Mouse (Mus musculus) heart, embryonic 15.5 days (tissue): Measurements from ENCODE around the gene Ttyh3. TPM values are rescaled to one million over a fixed set of nuclear protein-coding genes. Genes with fewer than 3 reads are reported as not detected.
"Not testable (repeated sequence)": the region's sequence is repeated elsewhere in the genome, so short reads cannot be mapped to it uniquely, and the experiment has no call there.

Experiments used
- ATAC-seq: fragments of 200-750 bp; cut with Nextera tagmentation; replicated peaks from 2 replicates; pipeline ENCODE4 v1.8.0; 2017; ENCODE audit warnings: low read depth, moderate TSS enrichment; ENCODE audit not compliant: insufficient number of reproducible peaks, insufficient read depth, low FRiP score
- H3K27ac ChIP-seq: fragments of 300-500 bp; sonication (generic); 2 replicates; pipeline ENCODE4 v1.5.1; 2015; ENCODE audit warnings: mild to moderate bottlenecking, inconsistent platforms
- H3K27me3 ChIP-seq: fragments of 300-500 bp; sonication (generic); 2 replicates; pipeline ENCODE4 v1.6.1; 2015; ENCODE audit warnings: inconsistent platforms
- H3K36me3 ChIP-seq: fragments of 300-500 bp; sonication (generic); 2 replicates; pipeline ENCODE4 v1.6.1; 2015; ENCODE audit warnings: mild to moderate bottlenecking, inconsistent platforms
- H3K4me1 ChIP-seq: fragments of 300-500 bp; sonication (generic); replicated peaks from 2 replicates; pipeline ENCODE4 v1.6.1; 2015; ENCODE audit warnings: inconsistent platforms
- H3K4me2 ChIP-seq: fragments of 300-500 bp; sonication (generic); 2 replicates; pipeline ENCODE4 v1.6.1; 2015; ENCODE audit warnings: inconsistent platforms, mild to moderate bottlenecking, moderate library complexity
- H3K4me3 ChIP-seq: fragments of 300-500 bp; sonication (generic); 2 replicates; pipeline ENCODE4 v1.5.1; 2015; ENCODE audit warnings: mild to moderate bottlenecking, inconsistent platforms
- H3K9ac ChIP-seq: fragments of 300-500 bp; sonication (generic); 2 replicates; pipeline ENCODE4 v1.6.1; 2015; ENCODE audit warnings: mild to moderate bottlenecking, inconsistent platforms
- H3K9me3 ChIP-seq: fragments of 300-500 bp; sonication (generic); replicated peaks from 2 replicates; pipeline ENCODE4 v1.6.1; 2016; ENCODE audit warnings: inconsistent platforms
- WGBS: fragments of 180-500 bp; shearing (Covaris S2); methylation state at CpG from one replicate; pipeline ENCODE4 v1.1.7; 2015; ENCODE audit warnings: mixed read lengths; 5-methylcytosine and 5-hydroxymethylcytosine counted together
- polyA plus RNA-seq: library from polyadenylated mRNA; unstranded; fragments of >200 nt; fragmentation: Nextera tagmentation; extraction: Ambion mirVana; gene quantifications from 2 replicates; pipeline ENCODE4 v1.2.1, GENCODE M21; 2015

Ttyh3 gene
- polyA plus RNA-seq, 1 experiment from 2014 or later: 20.3 TPM

DNA sequence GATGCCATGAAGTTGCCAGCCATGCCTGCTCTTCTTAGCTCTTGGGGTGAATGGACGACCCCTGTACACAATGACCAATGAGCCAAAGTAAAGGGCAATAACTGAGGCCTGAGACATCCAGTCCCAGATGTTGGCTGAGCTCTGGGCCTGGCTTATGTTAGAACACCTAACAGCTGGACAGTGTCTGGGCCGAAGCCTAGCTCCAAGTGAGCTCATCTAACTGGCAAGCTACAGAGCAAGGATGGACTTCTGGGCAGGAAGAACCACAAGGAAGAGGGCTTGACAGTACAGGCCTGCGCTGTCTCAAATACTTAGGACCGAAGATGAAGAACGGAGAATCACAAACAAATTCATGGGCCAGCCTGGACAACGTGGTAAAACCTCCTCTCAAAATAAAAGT is 23.8 kb upstream of the Ttyh3 start:
- H3K4me3 ChIP-seq, H3K27ac ChIP-seq, ATAC-seq, H3K9ac ChIP-seq, H3K27me3 ChIP-seq, H3K9me3 ChIP-seq, H3K4me2 ChIP-seq, H3K4me1 ChIP-seq: not testable (repeated sequence)
- peaks cover 22% of the 10 kb centered on the region for H3K36me3 ChIP-seq
- WGBS: 88% methylated on average over 6 of the region's 6 CpGs

DNA sequence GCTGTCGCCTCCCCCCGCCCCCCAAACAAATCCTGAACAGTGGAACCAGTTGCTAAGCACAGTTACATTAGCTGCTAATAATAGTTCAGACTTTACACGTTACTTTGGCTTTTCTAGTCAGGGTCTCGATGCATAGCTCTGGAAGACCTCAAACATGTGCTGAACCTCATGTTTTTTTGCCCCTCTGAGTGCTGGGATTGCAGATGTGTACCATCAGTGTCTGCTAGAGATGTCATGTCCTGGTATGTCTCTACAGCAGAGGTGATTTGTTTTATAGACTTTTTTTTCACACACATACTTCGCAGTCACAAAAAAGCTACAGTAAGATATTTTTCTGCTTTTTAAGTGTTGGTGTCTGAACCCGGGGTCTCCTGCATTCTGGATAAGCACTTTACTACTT is 23.3 kb upstream of the Ttyh3 start:
- Histone ChIP-seq H3K27me3 (no peaks in the 10 kb centered on the region), H3K4me1 (0 out of 2 replicates have a peak, but pooled peaks cover 4% of the 10 kb centered on the region), H3K4me3 (no peak overlapping the region), H3K36me3 (peaks cover 22% of the 10 kb centered on the region), H3K9me3 (no peaks in the 10 kb centered on the region), H3K9ac (no peak overlapping the region), H3K27ac (no peak overlapping the region), H3K4me2 (no peak overlapping the region)
- ATAC-seq: no peak
- 72% methylated on average over 6 of the region's 6 CpGs for WGBS

DNA sequence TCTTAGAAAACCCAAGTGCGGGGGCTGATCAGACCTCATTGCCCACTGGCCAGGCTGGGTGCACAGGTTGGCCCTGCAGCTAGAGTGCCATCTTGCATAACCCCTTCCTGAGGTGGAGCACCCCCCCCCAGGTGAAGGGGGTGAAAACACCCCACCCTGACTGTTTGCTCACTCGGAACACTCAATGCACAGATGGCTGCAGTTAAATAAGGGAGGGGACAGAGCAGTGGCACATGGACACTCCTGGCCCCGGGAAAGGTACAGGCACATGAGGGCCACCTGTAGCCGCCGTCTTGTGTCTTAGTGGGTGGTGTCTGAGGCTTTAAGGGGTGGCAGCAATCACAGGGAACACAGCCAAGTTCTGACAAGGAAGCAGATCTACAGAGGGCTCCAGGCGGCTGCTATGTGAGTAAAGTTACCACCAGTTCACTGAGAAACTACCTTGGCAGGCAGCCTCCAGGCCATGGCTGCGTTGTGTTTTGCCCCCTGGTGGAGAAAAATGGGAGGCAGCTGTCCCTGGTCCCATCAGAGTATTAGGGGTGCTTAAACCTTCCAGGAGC is 14.9 kb upstream of the Ttyh3 start:
- 40% methylated on average over 7 of the region's 7 CpGs for WGBS
- no peaks in the 10 kb centered on the region for H3K9me3 ChIP-seq
- H3K27me3 ChIP-seq: no peaks in the 10 kb centered on the region
- 0 out of 2 replicates have a peak overlapping the region, but pooled peaks have one; percentile 18 for H3K9ac ChIP-seq
- no peak overlapping the region for H3K4me2 ChIP-seq
- no peak overlapping the region for H3K4me3 ChIP-seq
- no peak overlapping the region for H3K27ac ChIP-seq
- H3K36me3 ChIP-seq: peaks cover 3% of the 10 kb centered on the region
- peaks cover 37% of the 10 kb centered on the region for H3K4me1 ChIP-seq
- ATAC-seq: peak; percentile 64; the same call in 1 of the 2 replicates

DNA sequence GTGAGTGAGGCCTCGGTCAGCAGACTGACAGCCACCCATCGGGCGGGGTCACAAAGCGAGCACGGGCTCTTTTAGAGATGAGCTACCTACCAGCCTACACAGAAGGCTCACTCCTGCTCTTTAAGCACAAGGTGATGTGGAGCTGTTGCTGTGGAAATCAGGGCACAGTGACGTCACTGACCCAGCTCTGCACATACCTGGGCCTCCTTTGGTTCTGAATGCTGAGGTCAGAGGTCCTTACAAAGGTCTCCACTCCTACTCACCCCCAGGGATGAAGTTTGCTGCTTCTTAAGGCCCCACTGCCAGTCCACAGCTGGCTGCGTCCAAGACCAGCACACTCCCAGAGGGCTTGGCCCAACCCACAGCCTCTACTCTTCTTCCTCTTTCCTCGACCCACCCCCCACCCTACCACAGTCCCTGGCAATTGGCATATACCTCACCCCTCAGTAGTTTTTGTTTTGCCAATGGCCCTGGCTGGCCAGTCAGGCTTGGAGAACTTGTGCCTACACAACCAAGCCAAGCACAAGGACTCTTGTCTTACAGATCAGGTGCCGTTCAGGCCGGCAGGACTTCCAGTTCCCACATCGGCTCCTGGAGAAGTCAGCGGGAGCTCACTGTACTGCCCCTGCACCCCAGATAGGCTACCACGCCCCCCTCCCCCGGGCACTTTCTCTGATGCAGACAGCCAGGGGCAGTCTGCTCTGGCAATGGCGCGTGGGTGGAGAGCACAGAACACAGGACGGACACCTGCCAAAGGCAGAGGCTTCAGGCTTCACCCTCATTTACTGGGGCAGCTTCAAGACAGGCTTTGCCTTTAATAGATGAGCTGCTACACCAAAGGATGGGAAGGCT is 14.1 kb upstream of the Ttyh3 start:
- Histone ChIP-seq H3K36me3 (no peaks in the 10 kb centered on the region), H3K4me2 (no peak overlapping the region), H3K4me1 (peaks cover 37% of the 10 kb centered on the region), H3K9ac (no peak overlapping the region), H3K4me3 (no peak overlapping the region), H3K27me3 (no peaks in the 10 kb centered on the region), H3K27ac (peak overlapping the region; percentile 57; the same call in 1 of the 2 replicates), H3K9me3 (no peaks in the 10 kb centered on the region)
- 0 out of 2 replicates have a peak, but pooled peaks have one; percentile 8 for ATAC-seq
- WGBS: 62% methylated on average over 17 of the region's 17 CpGs

DNA sequence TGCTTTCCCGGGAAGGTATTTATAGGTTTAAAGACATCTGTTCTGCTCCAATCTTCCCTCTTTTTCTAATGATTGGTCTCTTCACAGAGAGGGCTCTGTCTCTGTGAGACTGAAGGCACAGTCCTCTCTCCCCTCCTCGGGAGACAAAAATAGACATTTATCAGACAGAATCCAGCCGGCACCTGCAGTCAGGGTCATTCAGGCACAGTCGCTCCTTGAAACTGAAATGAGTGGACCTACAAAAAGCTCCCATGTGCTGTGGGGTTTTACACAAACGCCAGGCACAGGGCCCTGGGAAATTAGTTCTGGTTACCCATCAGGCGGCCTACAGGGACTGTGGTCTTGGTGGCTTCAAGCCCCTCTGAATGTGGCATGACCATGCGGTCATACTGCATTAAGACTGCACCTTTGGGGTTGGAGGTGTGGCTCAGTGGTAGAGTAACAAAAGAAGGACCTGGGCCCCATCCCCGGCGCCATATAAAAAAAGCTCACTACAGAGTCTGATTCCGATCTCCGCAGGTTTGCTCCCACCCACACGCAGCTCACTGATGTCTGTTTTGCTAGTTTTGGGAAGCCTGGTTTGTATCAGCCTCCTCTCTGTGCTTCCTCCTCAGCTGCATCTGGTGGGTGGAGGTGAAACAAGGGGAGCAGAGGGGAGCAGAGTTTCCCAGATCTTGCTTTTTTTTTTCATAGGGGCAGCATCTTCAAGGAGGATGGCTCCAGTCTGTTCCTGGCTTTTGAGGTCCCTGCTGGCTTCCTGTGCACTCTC is 13.2 kb upstream of the Ttyh3 start:
- no peaks in the 10 kb centered on the region for H3K9me3 ChIP-seq
- no peaks in the 10 kb centered on the region for H3K36me3 ChIP-seq
- WGBS: 34% methylated on average over 12 of the region's 12 CpGs
- 0 out of 2 replicates have a peak overlapping the region, but pooled peaks have one; percentile 1 for H3K9ac ChIP-seq
- H3K4me2 ChIP-seq: peak overlapping the region; percentile 19
- peaks cover 37% of the 10 kb centered on the region for H3K4me1 ChIP-seq
- no peak for ATAC-seq
- no peak overlapping the region for H3K4me3 ChIP-seq
- H3K27me3 ChIP-seq: no peaks in the 10 kb centered on the region
- H3K27ac ChIP-seq: peak overlapping the region; percentile 57

DNA sequence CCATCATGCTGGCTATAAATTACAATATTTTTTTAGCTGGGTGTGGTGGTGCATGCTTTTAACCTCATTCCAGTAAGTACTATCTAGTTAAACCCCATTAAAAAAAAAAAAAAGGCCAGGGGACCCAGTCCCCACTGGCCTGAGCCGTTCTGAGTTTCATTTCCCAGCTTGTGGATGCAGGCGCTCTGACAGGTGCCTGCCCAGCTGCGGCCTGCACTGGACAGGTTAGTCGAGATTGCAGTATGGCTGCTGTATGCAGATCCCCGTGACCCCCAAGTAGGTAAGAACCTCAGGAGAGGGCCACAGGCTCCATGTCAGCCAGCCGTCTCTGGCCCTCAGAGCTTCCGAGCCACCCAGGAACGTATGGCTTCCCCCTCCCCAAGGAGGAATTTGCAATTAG is 12.6 kb upstream of the Ttyh3 start:
- ATAC-seq: no peak
- 46% methylated on average over 8 of the region's 8 CpGs for WGBS

DNA sequence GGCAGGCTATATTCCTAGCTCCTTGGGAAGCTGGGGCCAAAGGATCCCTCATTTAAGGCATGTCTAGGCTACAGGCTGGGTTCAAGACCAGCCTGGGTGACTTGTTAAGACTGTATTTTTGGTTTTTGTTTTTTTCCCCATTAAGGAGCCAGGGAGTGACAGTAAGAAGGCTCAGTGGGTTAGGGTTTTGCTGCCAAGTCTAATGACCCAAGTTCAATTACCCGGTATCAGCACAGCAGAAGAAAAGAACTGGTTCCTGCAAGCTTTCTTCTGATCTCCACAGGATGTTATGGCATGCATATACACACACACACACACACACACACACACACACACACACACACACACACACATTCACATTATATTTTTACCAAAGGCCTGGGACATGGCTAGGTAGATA is 11.6 kb upstream of the Ttyh3 start:
- H3K27me3 ChIP-seq: no peaks in the 10 kb centered on the region
- H3K4me2 ChIP-seq: no peak overlapping the region
- peaks cover 37% of the 10 kb centered on the region for H3K4me1 ChIP-seq
- H3K9me3 ChIP-seq: no peaks in the 10 kb centered on the region
- no peaks in the 10 kb centered on the region for H3K36me3 ChIP-seq
- no peak overlapping the region for H3K27ac ChIP-seq
- H3K9ac ChIP-seq: no peak overlapping the region
- WGBS: 62% methylated on average over 1 of the region's 1 CpGs
- no peak for ATAC-seq
- no peak overlapping the region for H3K4me3 ChIP-seq

More for the DNA sequence above, 12.6 kb upstream of the Ttyh3 start:
- H3K4me3 ChIP-seq: no peak overlapping the region
- H3K36me3 ChIP-seq: no peaks in the 10 kb centered on the region
- H3K4me2 ChIP-seq: peak overlapping the region; percentile 19
- peaks cover 37% of the 10 kb centered on the region for H3K4me1 ChIP-seq
- H3K9me3 ChIP-seq: no peaks in the 10 kb centered on the region
- no peaks in the 10 kb centered on the region for H3K27me3 ChIP-seq
- peak overlapping the region; percentile 57; the same call in 1 of the 2 replicates for H3K27ac ChIP-seq
- H3K9ac ChIP-seq: 0 out of 2 replicates have a peak overlapping the region, but pooled peaks have one; percentile 1

DNA sequence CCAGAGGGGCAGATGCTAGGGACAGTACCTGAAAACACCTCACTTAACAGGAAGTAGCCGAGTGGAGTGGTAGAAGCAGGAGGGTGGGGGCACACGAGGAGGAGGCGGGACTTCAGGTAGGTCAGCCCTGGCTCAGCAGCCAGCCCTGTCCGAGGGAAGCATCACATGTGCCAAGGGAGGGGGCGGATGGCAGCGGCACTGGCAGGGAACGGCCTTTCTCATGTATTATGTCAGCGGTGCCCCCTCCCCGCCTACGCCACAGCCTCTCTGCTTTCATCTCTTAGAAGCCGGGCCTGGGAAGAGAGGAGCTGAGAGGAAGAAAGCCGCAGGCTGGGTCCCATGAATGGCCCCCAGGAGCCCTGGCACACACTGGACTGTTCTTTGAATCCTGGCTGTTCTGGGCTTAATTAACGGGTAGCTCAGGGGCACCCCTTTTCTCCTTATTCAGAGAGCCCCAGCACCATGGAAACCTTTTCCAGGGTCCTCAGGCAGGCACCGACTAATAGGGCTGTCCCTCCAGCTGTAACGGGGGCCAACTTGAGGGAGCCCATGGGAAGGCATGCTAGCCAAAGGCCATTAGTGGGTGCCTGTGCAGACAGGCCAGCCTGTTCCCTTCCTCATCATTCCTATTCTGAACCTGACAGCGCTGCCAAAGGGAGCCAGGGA is 10.9 kb upstream of the Ttyh3 start:
- WGBS: 46% methylated on average over 16 of the region's 16 CpGs
- H3K4me1 ChIP-seq: peaks cover 37% of the 10 kb centered on the region
- no peak overlapping the region for H3K27ac ChIP-seq
- no peaks in the 10 kb centered on the region for H3K9me3 ChIP-seq
- H3K4me3 ChIP-seq: no peak overlapping the region
- ATAC-seq: no peak
- no peaks in the 10 kb centered on the region for H3K27me3 ChIP-seq
- no peaks in the 10 kb centered on the region for H3K36me3 ChIP-seq
- H3K4me2 ChIP-seq: no peak overlapping the region
- H3K9ac ChIP-seq: no peak overlapping the region

DNA sequence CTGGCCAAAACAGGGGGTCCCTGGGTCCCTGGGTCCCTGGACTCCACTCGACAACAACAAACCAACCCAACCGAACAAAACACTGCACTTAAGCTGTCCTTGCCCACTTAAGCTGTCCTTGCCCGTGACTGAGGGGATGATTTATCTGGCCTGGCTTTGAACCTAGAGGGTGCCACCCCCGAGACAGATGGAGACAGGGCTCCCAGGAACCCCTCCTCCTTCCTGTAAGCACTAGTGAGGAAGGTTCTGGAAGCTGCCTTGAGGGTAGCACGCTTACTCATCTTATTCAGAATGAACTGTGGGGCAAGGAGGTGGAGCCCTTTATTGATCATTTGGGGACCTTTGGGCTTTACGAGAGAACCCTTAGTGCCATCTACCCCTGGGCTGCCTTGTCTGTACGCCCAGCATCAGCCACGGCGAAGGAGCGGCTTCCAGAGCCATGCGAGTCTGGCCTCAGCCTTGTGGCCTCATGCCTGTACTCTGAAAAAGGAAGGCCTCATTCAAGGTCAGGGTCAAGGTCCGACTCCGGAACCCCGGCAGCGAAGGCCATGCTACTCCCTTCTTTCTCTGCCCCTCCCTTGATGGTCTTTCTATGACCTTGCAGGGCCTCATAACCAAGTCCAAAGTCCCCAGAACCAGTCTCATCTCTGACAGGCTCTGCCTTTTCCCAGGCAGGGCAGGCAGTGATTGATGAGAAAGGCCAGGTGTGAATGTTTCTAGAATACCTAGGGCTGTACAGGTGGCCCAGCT is 5.4 kb upstream of the Ttyh3 start:
- Histone ChIP-seq H3K36me3 (no peaks in the 10 kb centered on the region), H3K27ac (no peak overlapping the region), H3K4me2 (no peak overlapping the region), H3K9me3 (no peaks in the 10 kb centered on the region), H3K4me1 (peaks cover 27% of the 10 kb centered on the region), H3K4me3 (no peak overlapping the region), H3K27me3 (no peaks in the 10 kb centered on the region), H3K9ac (no peak overlapping the region)
- no peak for ATAC-seq
- WGBS: 78% methylated on average over 15 of the region's 15 CpGs

DNA sequence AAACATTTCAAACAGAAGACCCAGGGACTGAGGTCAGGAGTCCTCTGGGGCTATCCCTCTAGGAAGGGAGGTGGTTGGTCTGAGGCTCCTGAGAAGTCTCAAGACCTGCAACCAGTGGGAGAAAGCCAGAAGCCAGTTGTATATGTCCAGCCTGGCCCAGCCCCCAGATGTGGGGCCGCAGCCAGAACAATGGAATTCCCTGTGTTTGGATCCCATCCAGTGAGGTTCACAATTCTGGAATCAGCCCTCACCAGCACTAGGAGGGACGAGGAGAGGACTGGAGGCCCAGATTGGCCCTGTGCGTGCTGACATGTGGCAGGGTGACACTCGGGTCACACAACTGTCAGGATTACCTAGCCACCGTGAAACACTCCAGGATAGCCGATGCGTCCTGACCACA is 3.8 kb upstream of the Ttyh3 start:
- no peaks in the 10 kb centered on the region for H3K9me3 ChIP-seq
- H3K4me1 ChIP-seq: peaks cover 34% of the 10 kb centered on the region
- H3K36me3 ChIP-seq: no peaks in the 10 kb centered on the region
- no peak overlapping the region for H3K4me3 ChIP-seq
- H3K27me3 ChIP-seq: no peaks in the 10 kb centered on the region
- peak overlapping the region; percentile 81 for H3K27ac ChIP-seq
- no peak overlapping the region for H3K4me2 ChIP-seq
- peak; percentile 48 for ATAC-seq
- H3K9ac ChIP-seq: no peak overlapping the region
- WGBS: 17% methylated on average over 7 of the region's 7 CpGs
